Mouse (Mus musculus) right cerebral cortex, postnatal 14 days (tissue): ENCODE measurements around the gene Dpy19l1.

Experiments
- DNase-seq: peaks from one replicate; pipeline ENCODE4 v3.0.0; 2022

Dpy19l1 gene

DNA sequence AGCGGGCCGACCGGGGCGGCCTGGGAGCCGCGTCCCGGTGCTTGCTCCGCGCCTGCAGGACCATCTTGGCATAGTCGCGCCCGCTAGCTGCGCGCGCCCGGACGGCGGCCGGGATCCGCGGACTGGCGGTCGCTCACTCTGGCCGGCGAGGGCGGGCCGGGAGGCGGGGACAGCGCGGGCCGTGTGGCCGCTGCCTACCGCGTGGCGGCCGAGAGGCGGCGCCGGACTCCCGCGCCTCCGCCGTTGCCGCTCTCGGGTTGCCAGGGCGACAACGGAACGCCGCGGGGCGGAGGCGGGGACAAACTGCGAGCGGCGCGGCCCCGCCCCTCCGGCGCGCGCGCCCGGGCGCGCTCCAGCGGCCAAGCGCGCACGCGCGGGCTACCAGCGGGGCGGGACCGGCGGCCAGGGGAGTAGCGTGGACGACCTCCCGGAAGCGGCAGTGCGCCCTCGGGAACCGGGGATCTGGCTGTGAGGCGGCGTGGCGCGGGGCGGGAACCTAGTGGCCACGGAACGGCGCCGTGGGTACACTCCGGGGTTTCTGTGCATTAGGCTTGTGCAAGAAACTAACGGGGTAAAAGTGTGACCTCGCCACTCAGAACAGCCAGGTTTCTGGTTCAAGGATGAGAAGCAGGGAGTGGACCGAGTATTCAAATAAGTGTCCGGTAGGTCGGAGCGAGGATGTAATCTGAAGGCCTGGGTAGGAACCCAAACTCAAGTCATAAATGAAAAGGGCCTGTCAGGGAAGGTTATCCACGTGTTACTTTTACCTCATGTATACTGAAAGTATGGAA lies at the start of gene Dpy19l1:
TSS of gene Dpy19l1 (minus strand) at position 74 of the 791 bp plus-strand sequence.
- peak; percentile 90 for DNase-seq

- DNase-seq, result no peak
These were observed 35.2 kb upstream of the Dpy19l1 start for GRCm38 (mm10) chr9:24538159-24538558.

- peak; percentile 77 for DNase-seq
These were observed 13.7 kb upstream of the Dpy19l1 start for GRCm38 (mm10) chr9:24516575-24517139.

DNA sequence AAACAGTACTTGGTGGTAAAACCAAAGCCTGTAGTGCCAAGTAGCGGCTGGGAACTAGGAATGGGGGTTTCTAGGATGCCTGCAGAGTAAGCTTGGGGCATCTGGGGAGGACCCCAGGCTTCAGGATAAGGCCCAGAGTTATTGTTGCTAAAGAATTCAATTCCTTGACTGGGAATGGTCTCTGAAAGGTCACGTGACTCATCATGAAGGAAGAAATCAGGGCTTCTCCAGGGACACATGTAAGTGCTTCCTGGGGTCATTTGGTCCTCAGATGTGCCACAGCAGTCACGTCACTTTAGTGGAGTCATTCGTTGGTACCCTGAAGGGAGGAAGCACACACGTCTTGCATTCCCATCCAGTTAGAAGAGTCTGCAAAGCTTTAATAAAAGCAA lies 11.1 kb upstream of the Dpy19l1 start:
- no peak for DNase-seq

GRCm38 (mm10) chr9:24513290-24514077 lies 10.5 kb upstream of the Dpy19l1 start:
- DNase-seq, result no peak

DNA sequence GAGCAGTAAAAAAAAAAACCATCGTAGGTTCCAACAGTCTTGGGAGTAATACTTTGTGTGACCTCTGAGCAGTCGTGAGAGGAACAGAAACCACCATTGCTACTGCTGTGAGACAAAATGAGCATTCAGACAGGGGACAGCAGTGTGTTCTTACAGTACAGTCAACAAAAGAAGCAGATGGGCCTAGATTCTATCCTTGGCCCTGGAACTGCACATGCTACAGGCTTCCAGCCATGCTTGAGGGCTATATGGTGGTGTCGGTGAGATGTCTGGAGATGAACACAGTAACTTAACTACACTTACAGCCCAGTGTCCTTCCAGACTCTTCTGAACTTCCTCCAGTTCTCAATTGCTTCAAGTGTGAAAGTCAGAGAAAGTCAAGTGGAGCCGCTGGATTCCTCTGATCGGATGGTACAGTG lies 9.2 kb upstream of the Dpy19l1 start:
- no peak for DNase-seq

GRCm38 (mm10) chr9:24511371-24512120 lies 8.6 kb upstream of the Dpy19l1 start:
- no peak for DNase-seq

DNA sequence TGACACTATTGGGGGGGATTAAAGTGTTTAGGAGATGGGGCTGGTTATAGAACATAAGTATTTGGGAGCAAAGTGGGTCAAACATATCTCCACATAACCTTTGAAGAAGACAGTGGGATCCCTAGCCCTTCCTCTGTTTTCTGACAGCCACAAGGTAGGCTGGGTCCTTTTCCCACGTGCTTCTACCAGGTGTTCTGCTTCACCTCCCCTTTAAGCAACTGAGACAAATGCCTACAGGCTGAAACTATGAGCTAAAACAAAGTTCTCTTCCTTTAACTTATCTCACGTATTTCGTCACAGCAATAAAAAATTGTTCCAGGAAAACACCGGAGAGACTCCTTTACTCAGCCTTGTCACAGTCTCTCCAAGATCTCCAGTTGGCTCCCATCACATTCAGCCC lies 5.9 kb upstream of the Dpy19l1 start:
- no peak for DNase-seq

DNA sequence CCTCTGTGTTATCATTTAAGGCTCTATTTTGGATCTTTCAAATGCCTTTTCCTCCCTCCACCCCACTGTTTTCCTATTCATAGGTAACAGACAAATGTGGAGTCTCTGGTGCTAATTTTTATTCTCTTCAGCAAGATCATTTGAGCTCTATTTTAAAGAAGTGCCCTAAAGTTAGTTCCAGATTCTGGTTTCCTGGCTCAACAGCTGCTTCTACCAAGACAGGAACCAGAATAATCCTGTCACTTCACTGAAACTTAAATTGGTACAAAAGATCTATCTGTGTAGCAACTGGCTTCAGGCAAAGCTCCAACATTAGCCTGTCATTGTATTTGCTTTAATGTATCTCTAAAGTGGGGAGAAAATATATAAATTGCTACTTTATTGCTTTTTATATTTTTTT lies 3.6 kb upstream of the Dpy19l1 start:
- DNase-seq, result no peak

GRCm38 (mm10) chr9:24505017-24505763 lies 2.2 kb upstream of the Dpy19l1 start:
- DNase-seq, result no peak

GRCm38 (mm10) chr9:24504381-24504780 lies 1.4 kb upstream of the Dpy19l1 start:
- no peak for DNase-seq

DNA sequence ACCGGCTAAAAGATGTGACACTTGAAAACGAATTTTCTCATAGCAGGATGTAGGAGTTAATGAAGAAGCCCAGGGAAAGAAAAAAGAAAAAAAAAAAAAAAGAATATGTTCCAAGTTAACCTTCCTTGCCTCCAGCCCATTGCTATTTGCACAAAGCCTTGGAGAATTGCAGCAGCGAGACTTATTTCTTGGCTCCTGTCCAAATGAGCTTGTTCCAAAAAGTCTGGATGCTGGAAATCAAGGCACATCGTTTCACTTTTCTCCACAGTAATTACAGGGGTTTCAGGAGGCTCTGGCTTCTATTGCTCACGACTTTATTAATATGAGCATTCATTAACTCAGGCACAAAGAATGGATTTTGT lies 899 bp upstream of the Dpy19l1 start:
- DNase-seq, result no peak

GRCm38 (mm10) chr9:24502571-24503004 lies 352 bp downstream of the Dpy19l1 start:
- DNase-seq, result peak; percentile 50

DNA sequence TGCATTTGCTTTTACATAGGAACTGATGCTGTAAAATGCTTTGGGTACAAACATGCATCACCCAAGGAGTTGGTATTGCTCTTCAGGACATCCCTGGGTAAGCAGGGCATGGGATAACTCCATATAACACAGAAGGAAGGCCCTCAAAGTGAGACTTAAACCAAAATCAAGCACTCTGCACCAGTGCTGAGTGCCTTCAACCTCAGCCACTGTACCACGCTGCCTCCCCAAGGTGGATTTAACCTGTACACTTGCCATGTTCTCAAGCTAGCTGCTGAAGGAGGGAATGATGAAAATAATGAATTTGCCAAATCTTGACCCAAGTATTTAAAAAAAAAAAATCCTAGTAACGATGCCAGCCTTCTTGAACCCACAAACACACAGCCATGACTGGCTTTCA lies 1.3 kb downstream of the Dpy19l1 start:
- no peak for DNase-seq

GRCm38 (mm10) chr9:24496226-24496625 lies 6.7 kb downstream of the Dpy19l1 start:
- DNase-seq, result no peak

GRCm38 (mm10) chr9:24490516-24490915 lies 12.4 kb downstream of the Dpy19l1 start:
- no peak for DNase-seq

DNA sequence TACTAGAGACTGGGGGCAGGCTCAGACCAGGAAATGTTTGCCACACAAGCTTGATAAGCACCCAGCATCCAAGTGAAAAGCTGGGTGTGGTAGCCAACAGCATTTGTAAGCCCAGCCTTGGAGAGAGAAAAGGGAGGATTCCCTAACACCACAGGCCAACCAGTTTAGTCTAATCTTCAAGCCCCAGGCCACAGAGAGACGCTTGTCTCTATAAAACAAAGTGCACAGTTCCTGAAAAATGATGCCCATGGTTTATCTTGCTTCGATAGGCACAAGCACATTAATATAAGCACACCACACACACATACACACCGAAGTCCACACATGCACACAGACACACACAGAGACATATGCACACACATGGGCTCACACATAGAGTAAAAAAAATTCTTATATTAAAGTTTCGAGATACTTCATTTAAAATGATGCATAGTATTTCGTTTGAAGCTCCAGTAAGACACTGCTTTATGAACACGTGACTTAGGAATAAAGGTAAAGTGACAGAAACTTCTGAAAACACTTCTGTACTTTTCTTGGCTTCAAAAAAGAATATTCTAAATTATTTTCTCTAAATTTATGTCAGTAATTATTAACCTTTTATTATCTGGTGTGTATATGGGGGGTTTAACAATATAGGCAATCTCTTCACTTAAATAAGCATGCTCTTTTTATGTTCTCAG lies 14.4 kb downstream of the Dpy19l1 start:
- no peak for DNase-seq

DNA sequence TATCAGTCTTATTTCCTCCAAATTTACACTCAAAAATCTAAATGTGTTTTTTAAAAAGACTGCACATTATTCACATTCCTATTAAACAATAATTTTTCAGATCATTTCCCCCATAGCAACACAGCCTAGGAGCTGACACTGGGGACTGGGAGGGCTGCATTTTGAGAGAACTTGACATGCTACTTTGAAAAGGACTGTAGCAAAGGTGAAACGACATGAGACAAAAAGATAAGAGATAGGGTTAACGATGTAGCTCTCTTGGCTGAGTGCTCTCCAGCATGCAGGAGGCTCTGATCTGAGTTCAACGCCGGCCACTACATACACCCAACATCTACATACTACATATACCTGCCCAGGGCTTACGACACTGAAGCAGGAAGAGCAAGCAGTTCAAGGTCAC lies 20.6 kb downstream of the Dpy19l1 start:
- no peak for DNase-seq

- no peak for DNase-seq
These were observed 25.7 kb downstream of the Dpy19l1 start for GRCm38 (mm10) chr9:24477251-24477650.

DNA sequence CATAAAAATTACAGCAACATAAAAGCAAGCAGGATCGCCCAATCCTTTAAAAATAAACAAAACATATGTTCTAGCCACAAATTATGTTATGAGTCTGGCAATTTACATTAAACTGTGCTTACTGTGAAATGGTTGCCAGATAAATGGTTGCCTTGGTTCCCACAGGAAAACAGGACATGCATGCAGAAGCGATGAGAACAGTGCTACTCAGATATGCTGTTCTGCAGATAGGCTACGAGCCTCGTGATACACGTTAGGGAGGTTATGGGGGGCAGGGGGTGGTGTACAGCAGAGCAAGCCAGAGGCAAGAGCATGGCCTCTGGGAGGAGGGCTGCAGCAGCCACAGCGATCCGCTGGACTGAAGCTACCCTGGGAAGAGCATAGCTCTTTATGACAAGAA lies 29.1 kb downstream of the Dpy19l1 start:
- no peak for DNase-seq

GRCm38 (mm10) chr9:24472514-24472913 lies 30.4 kb downstream of the Dpy19l1 start:
- no peak for DNase-seq

DNA sequence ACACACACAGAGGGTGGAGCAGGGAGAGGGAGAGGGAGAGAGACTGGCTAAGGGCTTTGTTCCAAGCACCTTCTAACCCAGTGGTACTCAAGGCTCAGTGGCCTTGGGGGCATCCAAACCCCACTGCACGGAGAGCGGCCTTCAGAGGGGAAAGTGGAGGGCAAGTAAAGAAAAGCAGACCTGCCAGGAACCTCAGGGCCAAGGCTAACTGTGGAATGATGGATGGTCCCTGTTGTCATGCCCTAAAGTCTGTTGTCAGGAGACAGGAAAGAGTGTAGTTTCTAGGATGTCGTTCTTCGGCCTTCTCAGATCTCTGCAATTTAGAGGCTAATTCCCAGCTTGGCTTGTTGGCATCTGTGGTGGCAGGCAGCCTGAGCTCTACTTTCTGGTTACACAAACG lies 32.8 kb downstream of the Dpy19l1 start:
- no peak for DNase-seq
